Mouse (Mus musculus): ENCODE measurements around the gene Cir1.
A peak's percentile ranks its signal among the peaks of the same experiment; 100 is the strongest.

The Cir1 gene

GRCm38 (mm10) chr2:73298841-73299240 is 13.7 kb downstream of the Cir1 start:
- no peak for DNase-seq

DNA sequence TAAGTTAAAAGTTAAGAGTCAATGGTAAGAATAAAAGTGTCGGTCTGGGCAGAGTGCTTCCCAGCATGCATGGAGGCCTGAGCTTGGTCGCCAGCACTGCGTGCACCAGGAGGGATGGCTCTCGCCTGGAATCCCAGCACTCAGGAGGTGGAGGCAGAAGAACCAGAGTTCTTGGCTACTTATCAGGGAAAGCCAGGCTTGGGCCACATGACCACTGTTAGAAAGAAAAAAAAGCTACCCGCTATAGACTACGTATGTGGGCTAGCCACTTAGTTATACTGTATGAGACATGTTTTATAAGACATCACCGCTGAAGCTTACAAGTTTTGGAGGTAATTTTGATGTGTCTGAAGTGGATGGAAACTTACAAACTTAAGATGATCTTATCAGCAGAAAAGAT is 14.3 kb downstream of the Cir1 start:
- DNase-seq: no peak

DNA sequence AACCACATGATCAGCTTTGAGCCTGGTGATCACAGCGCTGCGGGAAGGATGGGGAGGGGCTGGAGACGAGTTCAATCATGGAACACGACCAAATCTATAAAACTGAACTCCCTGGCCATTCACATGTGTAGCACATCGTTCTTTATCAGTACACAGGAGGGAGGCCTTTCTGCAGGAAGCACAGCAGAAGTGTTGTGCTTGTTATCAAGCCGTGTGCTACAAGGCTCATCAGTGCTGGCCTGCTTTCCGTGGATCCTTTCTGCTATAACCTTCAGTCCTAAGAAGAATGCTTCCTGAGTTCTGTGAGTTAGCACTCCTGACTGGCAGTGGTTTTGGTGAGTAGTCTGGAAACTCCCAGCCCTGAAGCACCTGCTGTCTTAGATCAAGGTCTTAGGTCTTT is 17.5 kb downstream of the Cir1 start:
- no peak for DNase-seq

GRCm38 (mm10) chr2:73291130-73291529 is 21.4 kb downstream of the Cir1 start:
- no peak for DNase-seq

DNA sequence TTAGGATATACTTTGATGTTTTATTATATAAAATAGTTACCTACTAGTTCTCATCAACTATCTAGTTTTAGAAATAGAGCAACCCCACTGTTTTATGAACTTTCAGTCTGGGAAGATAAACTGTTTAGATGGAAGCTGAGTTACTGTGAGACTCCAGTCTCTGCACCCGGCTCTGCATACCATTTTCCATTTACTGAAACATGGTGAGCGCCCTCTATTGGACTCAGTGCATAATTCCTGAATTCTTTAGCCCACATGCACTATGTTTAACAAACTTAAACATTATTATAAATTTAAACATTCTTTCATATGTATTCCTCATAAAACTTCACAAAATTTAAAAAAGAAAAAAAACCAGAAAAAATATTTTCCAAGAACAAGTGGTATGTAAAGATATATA is 26.9 kb downstream of the Cir1 start:
- DNase-seq: no peak

DNA sequence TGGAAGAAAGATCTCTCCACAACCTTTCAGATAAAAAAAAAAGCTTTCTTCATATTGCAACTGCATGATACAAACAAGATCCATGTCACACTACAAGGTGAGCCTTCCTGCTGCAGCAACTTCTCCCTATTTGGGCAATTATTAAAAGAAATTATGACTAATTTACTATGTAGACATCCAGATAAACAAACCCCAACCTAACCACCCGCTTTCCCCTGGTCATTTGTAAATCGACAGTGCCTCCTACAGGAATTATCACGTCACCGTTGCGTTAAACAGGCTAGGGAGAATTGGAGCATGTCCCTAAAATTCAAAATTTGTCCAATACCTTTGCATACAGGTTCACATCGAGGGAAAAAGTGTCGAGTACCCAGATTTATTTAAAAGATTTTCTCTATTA is 30.8 kb downstream of the Cir1 start:
- DNase-seq: no peak

DNA sequence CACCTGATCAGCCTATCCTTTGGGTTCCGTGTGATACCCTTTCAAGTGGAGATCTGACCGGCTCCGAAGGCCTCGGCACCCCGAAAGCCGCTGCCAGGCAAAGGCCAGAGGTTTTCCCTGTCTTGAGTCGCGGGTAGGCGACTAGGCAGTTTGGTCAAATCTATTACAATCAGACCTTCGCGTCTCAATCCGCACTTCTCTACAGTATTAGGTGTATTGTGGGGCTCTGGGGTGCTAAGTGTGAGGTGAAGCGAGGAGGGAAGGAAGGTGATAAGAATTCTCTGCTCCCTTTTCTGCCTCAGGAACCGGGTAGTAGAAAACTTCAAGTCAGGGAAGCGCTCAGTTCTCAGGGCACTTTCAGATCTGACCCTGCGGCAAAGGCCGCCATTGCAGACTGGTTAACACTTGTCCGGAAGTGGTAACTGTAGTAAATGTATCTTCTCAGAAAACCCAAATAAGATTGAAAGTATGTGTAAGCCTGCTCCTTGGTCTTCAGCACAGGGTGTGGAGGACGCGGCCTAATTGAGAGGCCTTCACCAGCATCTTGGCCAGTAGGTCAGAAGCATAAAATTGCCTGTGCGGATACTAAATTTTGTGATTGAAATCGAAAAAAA is 31.3 kb downstream of the Cir1 start:
- DNase-seq: no peak

- DNase-seq: no peak
Observed at GRCm38 (mm10) chr2:73280356-73281047, 32.0 kb downstream of the Cir1 start.

DNA sequence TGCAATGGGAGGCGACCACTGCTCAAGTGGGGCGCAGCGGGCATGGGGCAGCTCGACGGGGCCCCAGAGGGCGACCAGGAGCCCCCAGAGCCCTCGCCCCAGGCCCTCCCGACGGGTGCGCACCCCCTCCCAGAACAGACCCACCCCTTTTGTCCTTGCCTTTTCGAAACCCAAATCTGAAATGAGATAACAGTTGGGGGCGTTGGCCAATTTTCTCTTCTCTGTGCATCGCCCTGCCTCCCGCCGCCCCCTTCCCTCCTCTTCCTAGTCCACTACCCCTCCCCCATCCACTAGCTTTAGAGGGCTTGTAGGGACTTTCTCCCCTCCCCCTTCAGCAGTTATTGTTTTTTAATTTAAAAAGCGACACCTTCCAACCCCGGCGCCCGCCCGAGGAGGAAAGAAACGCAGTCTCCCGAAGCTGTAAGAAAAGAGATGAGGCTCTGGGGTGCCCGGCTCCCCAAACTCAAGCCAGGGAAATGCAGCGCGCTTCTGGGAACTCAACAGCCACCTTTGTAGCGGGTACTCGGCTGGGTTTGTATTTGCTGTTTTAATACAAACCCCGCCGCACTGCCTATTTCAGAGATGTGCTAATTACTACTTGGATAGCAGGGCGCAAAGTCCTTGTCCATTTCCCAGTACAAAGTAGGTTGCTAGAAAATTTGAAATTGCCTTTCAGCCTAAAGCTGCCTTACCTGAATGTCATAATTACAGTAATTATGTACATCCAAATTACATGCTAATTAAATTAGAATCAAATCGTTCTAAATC is 33.0 kb downstream of the Cir1 start:
- DNase-seq: peak; percentile 11

GRCm38 (mm10) chr2:73278869-73279268 is 33.6 kb downstream of the Cir1 start:
- no peak for DNase-seq

DNA sequence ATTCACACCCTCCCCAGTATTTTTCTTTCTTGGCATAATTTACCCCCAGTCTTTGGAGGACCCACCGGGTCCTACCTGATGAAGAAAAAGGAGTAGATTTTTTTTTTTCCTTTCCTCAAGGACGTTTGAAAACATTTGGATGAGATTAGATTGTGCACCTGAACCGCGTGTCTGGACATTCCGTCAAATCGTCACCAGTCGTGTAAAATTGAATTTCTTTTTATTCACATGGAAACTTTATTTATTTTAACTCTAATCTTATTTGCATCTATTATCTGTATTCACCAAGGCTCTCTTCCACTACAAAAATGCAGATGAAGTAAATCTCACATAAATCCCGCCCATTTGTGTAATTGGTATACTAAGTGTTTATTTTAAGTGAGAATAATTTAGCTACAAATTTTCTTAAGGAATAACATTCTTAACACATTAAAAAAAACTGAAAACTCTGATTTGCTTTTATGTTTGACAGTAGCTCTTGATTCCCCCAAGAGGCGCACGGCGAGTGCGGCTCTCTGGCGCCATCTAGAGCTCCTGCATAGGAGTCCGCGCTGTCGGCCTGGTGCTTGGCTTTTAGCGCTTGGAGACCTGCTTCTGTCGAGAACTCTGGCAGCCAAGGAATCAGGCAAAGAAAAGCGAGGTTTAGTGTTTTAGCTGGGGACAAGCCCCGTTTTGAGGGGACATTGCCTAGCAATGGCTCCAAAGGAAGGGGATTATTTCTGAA is 34.2 kb downstream of the Cir1 start:
- DNase-seq: peak; percentile 82

- DNase-seq: peak; percentile 19
Observed at GRCm38 (mm10) chr2:73277709-73278075, 34.8 kb downstream of the Cir1 start.

DNA sequence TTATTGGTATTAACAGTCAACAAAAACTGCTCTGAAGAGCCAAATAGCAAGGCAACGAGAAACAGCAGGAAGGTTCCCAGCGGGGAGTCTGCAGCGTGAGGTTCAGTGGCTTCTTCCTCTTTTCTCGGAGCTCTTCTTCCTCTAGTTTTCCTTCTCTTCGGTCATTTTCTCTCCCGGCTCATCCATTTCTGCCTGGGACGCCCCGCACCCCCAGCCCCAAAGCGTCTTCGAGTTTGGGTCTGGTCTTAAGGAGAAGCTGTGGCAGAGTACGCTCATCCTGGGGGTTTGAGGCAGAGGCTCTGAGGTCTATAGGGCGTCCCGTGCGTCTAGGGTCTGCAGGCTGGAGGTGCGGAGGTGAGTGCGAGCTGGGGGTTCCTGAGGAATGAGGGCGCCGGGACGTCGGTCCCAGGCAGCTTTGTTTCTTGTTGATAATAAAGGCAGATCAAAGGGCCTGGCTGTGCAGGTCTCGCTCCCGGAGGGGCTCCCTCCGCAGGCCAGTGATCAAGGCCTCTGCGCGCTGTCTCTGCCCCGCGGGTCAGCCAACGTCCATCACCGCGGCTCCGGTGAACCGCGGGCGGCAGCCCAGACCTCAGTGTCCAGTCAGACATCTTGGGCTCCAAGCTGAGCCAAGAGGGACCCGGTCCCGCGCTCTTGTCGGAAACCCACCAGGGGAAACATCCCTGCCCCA is 35.3 kb downstream of the Cir1 start:
- DNase-seq: peak; percentile 14

GRCm38 (mm10) chr2:73276141-73276571 is 36.3 kb downstream of the Cir1 start:
- peak; percentile 12 for DNase-seq

GRCm38 (mm10) chr2:73275261-73276040 is 37.0 kb downstream of the Cir1 start:
- no peak for DNase-seq

DNA sequence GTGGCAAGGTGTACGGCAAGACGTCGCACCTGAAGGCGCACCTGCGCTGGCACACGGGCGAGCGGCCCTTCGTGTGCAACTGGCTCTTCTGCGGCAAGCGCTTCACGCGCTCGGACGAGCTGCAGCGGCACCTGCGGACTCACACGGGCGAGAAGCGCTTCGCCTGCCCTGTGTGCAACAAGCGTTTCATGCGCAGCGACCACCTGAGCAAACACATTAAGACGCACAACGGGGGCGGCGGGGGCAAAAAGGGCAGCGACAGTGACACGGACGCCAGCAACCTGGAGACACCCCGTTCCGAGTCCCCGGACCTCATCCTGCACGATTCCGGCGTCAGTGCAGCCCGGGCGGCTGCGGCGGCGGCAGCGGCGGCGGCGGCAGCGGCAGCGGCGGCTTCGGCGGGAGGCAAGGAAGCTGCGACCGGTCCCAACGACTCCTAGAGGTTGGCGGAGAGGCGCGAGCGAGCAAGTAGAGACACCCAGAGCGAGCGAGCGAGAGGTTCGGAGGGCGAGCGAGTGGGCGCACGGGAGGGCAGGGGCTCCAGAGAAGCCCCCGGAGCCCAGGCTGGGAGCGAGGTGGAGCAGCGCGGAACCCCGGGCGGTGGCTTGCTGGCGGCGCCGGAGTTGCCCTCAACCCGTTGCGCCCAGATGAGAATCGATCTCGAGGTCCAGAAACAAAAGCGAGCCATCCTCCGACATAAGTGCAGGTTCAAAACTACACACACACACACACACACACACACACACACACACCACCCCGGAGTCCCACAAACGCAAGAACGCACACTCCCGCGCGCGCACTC is 38.2 kb downstream of the Cir1 start:
- peak; percentile 28 for DNase-seq

DNA sequence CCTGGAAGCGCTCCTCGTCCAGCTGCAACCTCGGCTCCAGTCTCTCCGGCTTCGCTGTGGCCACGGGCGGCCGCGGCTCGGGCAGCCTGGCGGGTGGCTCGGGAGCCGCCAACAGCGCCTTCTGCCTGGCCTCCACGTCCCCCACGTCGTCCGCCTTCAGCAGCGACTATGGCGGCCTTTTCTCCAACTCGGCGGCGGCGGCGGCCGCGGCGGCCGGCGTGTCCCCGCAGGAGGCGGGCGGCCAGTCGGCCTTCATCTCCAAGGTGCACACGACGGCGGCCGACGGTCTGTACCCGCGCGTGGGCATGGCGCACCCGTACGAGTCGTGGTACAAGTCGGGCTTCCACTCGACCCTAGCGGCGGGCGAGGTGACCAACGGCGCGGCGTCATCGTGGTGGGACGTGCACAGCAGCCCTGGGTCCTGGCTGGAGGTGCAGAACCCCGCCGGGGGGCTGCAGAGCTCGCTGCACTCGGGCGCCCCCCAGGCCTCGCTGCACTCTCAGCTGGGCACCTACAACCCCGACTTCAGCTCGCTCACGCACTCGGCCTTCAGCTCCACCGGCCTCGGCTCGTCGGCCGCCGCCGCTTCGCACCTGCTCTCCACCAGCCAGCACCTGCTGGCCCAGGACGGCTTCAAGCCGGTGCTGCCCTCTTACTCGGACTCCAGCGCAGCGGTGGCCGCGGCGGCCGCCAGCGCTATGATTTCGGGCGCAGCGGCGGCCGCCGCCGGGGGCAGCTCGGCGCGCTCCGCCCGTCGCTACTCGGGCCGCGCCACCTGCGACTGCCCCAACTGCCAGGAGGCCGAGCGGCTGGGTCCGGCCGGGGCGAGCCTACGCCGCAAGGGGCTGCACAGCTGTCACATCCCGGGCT is 39.0 kb downstream of the Cir1 start:
- DNase-seq: peak; percentile 12

- DNase-seq: peak; percentile 20
Observed at GRCm38 (mm10) chr2:73272351-73273248, 39.9 kb downstream of the Cir1 start.
